Mouse (Mus musculus) cortical plate, adult 2 months (tissue): ENCODE measurements around the gene Serpine1. TPM values are rescaled to one million over a fixed set of nuclear protein-coding genes. Genes with fewer than 3 reads are reported as not detected.

Source experiments
- H3K27ac ChIP-seq: fragments of 200-500 bp; 2 replicates; pipeline ENCODE4 v1.5.1; 2012; ENCODE audit warnings: low read length, control low read depth, inconsistent platforms; ENCODE audit not compliant: insufficient read depth
- H3K4me1 ChIP-seq: fragments of 200-500 bp; 2 replicates; pipeline ENCODE4 v1.6.1; 2011; ENCODE audit warnings: low read length; ENCODE audit not compliant: control insufficient read depth, insufficient read depth
- H3K4me3 ChIP-seq: fragments of 200-500 bp; 2 replicates; pipeline ENCODE4 v1.5.1; 2011; ENCODE audit warnings: mild to moderate bottlenecking, low read length, control low read depth; ENCODE audit not compliant: insufficient read depth
- CTCF ChIP-seq: fragments of 200-500 bp; IDR thresholded peaks from 2 replicates; pipeline ENCODE4 v1.5.1; 2011; ENCODE audit warnings: mild to moderate bottlenecking, control low read depth, low read length; ENCODE audit not compliant: insufficient read depth; ENCODE audit errors: extremely low read depth
- POLR2A ChIP-seq: fragments of 200-500 bp; IDR thresholded peaks from 2 replicates; pipeline ENCODE4 v1.6.1; 2011; ENCODE audit warnings: mild to moderate bottlenecking, low read length, control low read depth; ENCODE audit not compliant: insufficient read depth; ENCODE audit errors: extremely low read depth
- polyA plus RNA-seq: library from polyadenylated mRNA; depleted of rRNA; stranded (reverse); fragments of >200 nt; gene quantifications from 2 replicates; pipeline ENCODE4 v1.2.3, GENCODE M21; 2012; rRNA removed

Gene Serpine1
- polyA plus RNA-seq, 1 experiment = 0.54 TPM

DNA sequence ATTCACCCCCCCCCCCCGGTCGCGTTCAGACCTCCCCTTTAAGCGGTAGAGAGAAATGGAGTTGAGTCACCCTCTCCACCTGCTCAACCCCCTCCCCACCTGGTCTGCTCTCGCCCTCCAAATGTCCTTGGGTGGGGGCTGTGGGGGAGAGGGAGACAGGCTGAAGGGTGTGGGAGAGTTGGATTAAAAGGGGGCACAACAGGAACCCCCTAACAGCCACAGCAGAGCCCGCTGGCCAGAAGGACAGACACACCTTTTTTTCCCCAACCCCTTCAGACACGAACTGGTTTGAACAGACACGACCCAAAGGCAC is 42.8 kb downstream of the Serpine1 start:
- Histone ChIP-seq H3K4me3 (peak overlapping the region; percentile 76), H3K27ac (no peak overlapping the region), H3K4me1 (no peaks in the 10 kb centered on the region)
- no peak for TF ChIP-seq POLR2A
- no peak for TF ChIP-seq CTCF

DNA sequence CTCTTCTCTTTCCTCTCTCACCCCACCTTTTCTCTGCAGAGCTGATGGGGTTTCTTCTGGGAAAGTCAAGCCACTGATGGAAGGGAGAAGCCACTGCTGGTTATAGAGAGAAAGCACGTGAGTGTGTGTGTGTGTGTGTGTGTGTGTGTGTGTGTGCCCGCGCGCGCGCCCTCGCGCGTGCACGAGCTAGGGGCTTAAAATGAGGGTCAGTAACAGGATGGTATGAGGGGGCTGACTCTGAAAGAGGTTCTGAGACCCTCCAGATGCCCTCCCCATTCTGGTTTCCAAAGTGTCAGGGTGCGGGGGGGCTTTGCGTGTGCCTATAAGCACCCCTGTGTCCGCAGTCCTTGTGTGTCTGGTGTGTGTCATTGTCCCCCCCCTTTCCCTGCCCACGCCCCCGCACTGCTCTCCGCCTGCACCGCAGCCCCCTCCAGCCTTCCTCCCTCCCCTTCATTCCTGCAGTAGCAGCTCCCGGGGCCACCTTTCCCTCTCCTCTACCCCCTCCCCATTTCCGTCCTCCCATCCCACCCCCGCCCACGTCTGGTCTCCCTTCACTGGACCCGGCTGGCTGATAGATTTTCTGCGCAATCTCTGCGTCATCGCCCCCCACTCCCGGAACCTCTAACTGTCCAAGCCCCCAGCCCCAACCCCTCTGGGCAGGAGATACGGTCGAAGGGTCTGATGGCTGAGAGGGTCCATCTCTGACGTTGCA is 43.4 kb downstream of the Serpine1 start:
- Histone ChIP-seq H3K4me3 (peak overlapping the region; percentile 76; the same call in 1 of the 2 replicates), H3K4me1 (no peaks in the 10 kb centered on the region), H3K27ac (no peak overlapping the region)
- TF ChIP-seq POLR2A = 0 out of 2 replicates have a peak, but pooled peaks have one; percentile 12
- TF ChIP-seq CTCF = no peak

DNA sequence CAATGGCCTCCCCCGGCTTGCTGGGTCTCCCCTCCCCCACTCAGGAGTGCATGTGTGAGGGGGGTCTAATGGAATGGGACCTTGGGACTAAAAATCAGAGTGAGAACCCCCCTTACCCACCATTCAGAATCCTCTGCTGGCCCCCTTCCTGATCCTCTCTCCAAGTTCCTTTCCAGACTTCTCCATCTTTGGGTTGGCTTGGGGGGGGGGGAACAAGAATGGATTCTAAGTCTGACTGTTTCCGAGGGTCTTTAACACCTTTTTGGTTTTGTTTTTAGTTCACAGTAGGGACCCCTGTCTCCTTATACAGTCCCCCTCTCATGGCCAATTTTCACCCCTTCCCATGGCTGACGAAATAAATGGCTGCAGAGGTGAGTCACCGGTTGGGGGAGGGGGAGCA is 46.0 kb downstream of the Serpine1 start, which contains the start of gene Vgf:
TSS of gene Vgf (plus strand) at position 301 of the 400 bp plus-strand sequence.
- Histone ChIP-seq H3K4me1 (no peaks in the 10 kb centered on the region), H3K4me3 (peak within 1 kb of the TSS; percentile 30), H3K27ac (no peak within 1 kb of the TSS)
- TF ChIP-seq POLR2A (no peak), CTCF (no peak)

DNA sequence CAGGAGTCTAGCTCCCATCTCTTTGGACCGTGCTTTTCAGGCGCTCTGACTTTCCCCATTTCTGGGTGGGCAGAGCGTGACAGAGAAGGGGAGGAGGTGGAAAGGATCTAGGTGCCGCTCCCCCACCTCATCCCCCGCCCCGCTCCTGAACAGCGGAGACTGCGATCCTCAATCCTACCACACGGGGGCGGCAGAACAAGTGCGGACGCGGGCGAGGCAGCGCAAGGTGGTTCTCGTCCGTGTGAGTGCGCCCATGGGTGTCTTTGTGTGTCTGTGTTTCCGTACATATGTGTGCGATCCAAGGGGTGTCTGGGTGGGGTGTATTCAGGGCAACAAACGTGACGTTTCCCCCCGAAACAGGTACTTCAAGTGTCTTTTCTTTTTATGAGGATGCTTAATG is 46.9 kb downstream of the Serpine1 start:
- Histone ChIP-seq H3K4me3 (peak overlapping the region; percentile 30), H3K4me1 (no peaks in the 10 kb centered on the region), H3K27ac (no peak overlapping the region)
- peak; percentile 80 for TF ChIP-seq CTCF
- no peak for TF ChIP-seq POLR2A

DNA sequence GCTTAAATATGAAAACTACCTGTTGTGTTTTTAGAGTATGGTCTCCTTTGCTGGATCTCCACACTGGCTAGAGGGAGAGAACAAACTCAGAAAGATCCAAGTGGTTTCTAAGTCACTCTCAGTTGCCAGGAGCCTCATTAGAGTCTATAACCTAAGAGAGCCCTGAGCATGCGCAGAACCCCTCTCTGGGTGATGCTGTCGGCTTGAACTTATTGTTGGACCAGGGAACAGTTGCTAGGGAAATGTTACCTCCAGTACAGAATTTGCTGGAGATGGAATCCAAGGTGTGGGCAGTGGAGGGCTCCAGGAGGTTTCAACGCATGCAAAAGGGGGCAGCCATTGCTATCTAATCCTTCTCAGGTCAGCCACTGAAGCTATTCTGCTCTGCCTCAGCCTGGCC is 47.8 kb downstream of the Serpine1 start:
- Histone ChIP-seq H3K4me3 (no peak overlapping the region), H3K27ac (no peak overlapping the region)
- TF ChIP-seq CTCF (no peak), POLR2A (no peak)

DNA sequence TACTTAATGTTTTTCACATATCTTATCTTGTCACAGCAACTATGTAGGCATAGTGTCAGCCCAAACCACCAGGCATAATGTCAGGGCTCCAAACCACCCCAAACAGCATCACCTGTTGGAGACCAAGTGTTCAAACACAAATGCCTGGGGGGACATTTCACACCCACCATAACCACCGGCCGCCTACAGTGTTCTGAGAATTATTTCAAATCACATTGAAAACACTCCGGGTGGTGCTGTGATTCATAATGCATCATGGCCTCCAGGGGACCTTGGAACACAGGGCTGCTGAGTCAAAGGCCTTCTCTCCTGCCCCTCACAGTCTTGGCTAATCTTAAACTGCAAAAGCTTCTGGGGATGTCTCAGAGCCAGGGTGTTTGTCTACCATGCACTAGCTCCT is 56.2 kb downstream of the Serpine1 start:
- TF ChIP-seq CTCF (no peak), POLR2A (no peak)
- Histone ChIP-seq H3K4me3 (no peak overlapping the region), H3K27ac (no peak overlapping the region), H3K4me1 (no peaks in the 10 kb centered on the region)

More for the DNA sequence above, 47.8 kb downstream of the Serpine1 start:
- no peaks in the 10 kb centered on the region for H3K4me1 ChIP-seq

DNA sequence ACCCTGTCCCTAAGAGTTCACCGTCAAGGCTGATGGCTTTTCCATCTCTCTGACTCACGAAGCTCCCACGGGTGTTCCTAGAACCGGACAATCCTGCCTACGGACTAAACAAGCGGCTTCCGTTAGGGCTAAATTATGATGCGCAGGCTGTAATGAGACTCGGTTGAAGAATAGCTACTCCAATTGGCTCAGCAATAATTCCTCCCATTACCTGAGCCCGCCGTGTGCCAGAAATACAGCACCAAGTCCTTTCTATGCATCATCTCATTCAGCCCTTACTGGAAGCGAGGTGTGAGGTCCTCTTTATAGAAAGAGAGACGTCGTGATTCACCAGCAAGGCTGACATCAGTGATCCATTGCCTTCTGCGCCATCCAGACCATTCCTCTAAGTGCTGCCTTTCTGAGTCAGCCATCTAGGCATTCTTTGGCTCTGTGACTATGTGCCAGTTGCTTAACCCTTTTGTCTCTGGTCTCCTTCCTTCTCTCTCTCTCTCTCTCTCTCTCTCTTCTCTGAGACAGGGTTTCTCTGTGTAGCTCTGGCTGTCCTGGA is 59.6 kb downstream of the Serpine1 start:
- TF ChIP-seq CTCF (no peak), POLR2A (no peak)
- H3K27ac ChIP-seq = no peak overlapping the region
- H3K4me3 ChIP-seq = no peak overlapping the region
- no peaks in the 10 kb centered on the region for H3K4me1 ChIP-seq

Other genes starting within 250 kb of the Serpine1 start
- 22.7 and 29.9 TPM in 2 replicates for gene Col26a1, start 189.1 kb downstream of the Serpine1 start, polyA plus RNA-seq
- 79.9 and 82.6 TPM in 2 replicates for gene Ift22, start 164.1 kb downstream of the Serpine1 start, polyA plus RNA-seq
- gene Fis1, start 119.0 kb downstream of the Serpine1 start, polyA plus RNA-seq = 416 and 433 TPM in 2 replicates
- 0.21 and 0.33 TPM in 2 replicates for gene Cldn15, start 105.7 kb downstream of the Serpine1 start, polyA plus RNA-seq
- 34.5 and 36.6 TPM in 2 replicates for gene Plod3, start 85.2 kb downstream of the Serpine1 start, polyA plus RNA-seq
- gene Znhit1, start 84.2 kb downstream of the Serpine1 start, polyA plus RNA-seq = 94.7 and 96.2 TPM in 2 replicates
- gene Vgf, start 45.9 kb downstream of the Serpine1 start, polyA plus RNA-seq = 158 and 168 TPM in 2 replicates
- gene Ap1s1, start 26.1 kb downstream of the Serpine1 start, polyA plus RNA-seq = 311 and 334 TPM in 2 replicates
- gene Trim56, start 43.9 kb upstream of the Serpine1 start, polyA plus RNA-seq = 1.8 and 1.9 TPM in 2 replicates
- not detected in 2 replicates for gene Muc3, start 77.1 kb upstream of the Serpine1 start, polyA plus RNA-seq
- gene Muc3a, start 140.1 kb upstream of the Serpine1 start, polyA plus RNA-seq = 26.9 and 28.3 TPM in 2 replicates
- 57.9 and 62.3 TPM in 2 replicates for gene Ache, start 215.3 kb upstream of the Serpine1 start, polyA plus RNA-seq
- gene Ufsp1, start 222.4 kb upstream of the Serpine1 start, polyA plus RNA-seq = 13.3 and 14.1 TPM in 2 replicates
- 226 and 239 TPM in 2 replicates for gene Srrt, start 235.4 kb upstream of the Serpine1 start, polyA plus RNA-seq
- 8.4 and 8.8 TPM in 2 replicates for gene Trip6, start 242.1 kb upstream of the Serpine1 start, polyA plus RNA-seq